Mouse (Mus musculus): Measurements from ENCODE around the gene Gm11938.

- TF ChIP-seq CTCF (IDR thresholded peaks at IDR 0.05; ENCODE audit: borderline replicate concordance, insufficient read depth, low read length) (no peak), POLR2A (IDR thresholded peaks at IDR 0.05; ENCODE audit: low read depth, low read length) (no peak)
Observed at GRCm38 (mm10) chr11:99581051-99581450, 22.1 kb downstream of the Gm11938 start.
